Mouse (Mus musculus) urinary bladder, postnatal 36 days (tissue): ENCODE measurements around the gene Macrod1.
A peak's percentile ranks its signal among the peaks of the same experiment; 100 is the strongest.

Source experiments
- DNase-seq, 2 experiments: peaks; one replicate each; pipeline ENCODE4 v3.0.0; 2022; ENCODE audit warnings: low spot score in 2 of 2, mixed read lengths in 1 of 2

Macrod1 gene

DNA sequence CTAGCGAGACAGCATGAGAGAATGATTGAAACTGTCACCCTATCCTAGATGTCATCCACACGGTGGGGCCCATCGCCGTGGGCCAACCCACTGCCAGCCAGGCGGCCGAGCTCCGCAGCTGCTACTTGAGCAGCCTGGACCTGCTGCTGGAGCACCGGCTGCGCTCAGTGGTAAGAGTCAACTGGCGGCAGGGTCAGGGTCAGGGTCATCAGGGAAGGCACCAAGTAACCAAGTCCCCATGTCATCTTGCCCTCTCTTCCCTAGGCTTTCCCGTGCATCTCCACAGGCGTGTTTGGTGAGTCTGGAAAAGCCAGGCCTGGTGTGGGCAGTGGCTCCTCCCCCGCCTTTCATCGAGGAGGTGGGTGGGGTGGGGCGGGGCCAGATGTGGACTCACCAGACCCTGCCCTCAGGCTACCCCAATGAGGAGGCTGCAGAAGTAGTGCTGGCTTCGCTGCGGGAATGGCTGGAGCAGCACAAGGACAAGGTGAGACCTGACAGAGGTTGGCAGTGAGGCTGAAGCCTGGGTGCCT, 140.2 kb downstream of the Macrod1 start:
- DNase-seq, result no peak

DNA sequence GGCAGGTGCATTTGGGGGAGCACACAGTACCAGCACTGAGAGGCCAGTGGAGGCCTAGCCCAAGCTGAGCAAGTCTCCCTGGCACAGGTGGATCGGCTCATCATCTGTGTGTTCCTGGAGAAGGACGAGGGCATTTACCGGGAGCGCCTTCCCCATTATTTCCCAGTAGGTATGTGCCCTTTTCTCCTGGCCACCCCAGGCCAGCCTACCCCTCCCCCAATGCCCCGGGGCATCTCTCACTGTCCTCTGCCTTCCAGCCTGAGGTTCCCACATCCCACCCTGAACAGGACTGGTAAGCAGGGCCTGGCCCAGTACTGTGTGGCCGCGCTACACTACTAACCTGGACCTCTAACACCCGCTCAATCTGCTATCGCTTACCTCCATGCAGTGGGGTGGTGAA, 140.8 kb downstream of the Macrod1 start:
- DNase-seq, result no peak

DNA sequence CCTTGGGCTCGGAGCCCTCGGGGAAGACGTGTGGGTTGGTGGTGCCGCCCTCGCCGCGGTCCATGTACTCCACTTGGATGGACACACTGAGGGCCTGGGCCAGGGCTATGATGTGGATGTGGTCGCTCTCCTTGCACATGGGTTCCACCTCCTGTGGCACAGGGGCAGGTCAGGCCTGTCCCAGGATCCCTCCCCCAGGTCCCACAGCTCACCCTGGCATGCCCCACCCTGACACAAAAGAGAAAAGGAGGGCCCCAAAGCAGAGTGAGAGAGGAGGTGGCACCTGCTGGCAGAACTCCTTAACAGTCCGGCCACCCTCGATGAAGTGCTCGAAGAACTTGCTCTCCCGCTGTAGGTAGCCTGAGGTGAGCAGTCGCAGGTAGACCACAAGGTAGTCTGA, 142.5 kb downstream of the Macrod1 start:
- DNase-seq, result no peak

- no peak for DNase-seq
Observed at GRCm38 (mm10) chr19:7200427-7200826, 143.8 kb downstream of the Macrod1 start.

GRCm38 (mm10) chr19:7204898-7205297, 148.3 kb downstream of the Macrod1 start:
- DNase-seq, result no peak

- DNase-seq, result no peak
Observed at GRCm38 (mm10) chr19:7205326-7205725, 148.7 kb downstream of the Macrod1 start.

GRCm38 (mm10) chr19:7205753-7206736, 149.4 kb downstream of the Macrod1 start, which contains the start of gene Otub1:
TSS of gene Otub1 (minus strand) at chr19:7206316.
- DNase-seq, result peak; percentile 89 to 94

GRCm38 (mm10) chr19:7209907-7210646, 153.5 kb downstream of the Macrod1 start:
- DNase-seq, result no peak

GRCm38 (mm10) chr19:7212216-7212615, 155.6 kb downstream of the Macrod1 start:
- DNase-seq, result no peak

GRCm38 (mm10) chr19:7213010-7213409, 156.4 kb downstream of the Macrod1 start:
- no peak for DNase-seq

DNA sequence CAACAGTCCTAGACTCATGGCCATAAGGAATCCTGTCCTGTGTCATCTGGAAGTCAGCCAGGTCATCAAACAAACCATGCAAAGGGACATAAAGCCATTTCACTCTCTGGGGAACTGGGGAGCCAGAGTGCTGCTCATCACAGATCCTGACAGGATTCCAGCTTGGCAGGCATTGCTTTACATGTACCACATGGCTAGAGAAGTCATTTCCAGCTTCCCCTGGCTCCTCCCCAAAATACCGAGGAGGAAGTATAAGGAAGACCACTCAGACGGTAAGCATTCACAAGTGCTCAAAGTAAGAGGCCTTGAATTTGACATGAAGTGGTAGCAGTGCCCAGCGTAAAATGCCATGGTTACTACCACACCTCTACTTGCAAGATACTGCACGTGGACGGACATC, 157.9 kb downstream of the Macrod1 start:
- no peak for DNase-seq

GRCm38 (mm10) chr19:7217162-7217925, 160.7 kb downstream of the Macrod1 start, which contains the start of gene Cox8a:
TSS of gene Cox8a (minus strand) at chr19:7217616.
- peak; percentile 90 to 97 for DNase-seq

- DNase-seq, result no peak
Observed at GRCm38 (mm10) chr19:7217926-7218267, 161.3 kb downstream of the Macrod1 start.

GRCm38 (mm10) chr19:7218753-7219152, 162.1 kb downstream of the Macrod1 start:
- no peak for DNase-seq

DNA sequence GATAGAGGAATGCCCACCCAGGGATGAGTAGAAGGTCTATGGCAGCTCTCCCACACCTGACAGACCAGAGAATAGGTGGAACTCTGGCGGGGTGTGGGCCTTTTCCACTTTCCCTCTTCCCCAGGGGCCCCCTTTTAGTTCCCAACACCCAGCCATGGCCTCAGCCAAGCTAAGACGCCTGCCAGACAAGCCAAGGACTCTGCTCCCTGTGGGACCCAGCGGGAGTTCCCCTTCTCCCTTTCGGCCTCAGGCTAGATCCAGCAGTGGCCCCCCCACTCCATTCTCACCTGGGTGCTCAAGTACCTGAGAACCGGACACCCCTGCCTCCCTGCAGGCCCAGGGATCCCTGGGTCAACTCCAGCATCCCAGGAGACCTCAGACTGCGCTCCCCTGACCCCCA, 165.6 kb downstream of the Macrod1 start:
- no peak for DNase-seq

GRCm38 (mm10) chr19:7223488-7223887, 166.9 kb downstream of the Macrod1 start:
- no peak for DNase-seq

DNA sequence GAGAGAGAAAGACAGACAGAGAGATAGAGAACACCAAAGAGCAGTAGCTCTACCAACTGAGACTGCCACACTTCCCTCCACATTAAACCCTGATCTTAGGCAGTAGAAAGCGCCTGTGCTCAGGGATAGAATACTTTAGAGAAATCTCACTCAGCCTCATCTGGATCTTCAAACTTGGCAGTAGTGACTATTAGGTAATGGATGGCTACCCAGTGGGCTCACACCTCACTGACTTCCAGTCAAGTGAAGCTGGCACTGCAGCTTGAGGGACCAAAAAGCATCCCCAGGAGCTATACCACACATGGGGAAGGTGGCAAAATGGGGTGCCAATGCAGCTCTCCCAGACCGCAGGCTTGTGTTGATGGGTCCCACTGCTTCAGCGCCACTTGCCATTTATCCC, 167.6 kb downstream of the Macrod1 start:
- DNase-seq, result no peak

DNA sequence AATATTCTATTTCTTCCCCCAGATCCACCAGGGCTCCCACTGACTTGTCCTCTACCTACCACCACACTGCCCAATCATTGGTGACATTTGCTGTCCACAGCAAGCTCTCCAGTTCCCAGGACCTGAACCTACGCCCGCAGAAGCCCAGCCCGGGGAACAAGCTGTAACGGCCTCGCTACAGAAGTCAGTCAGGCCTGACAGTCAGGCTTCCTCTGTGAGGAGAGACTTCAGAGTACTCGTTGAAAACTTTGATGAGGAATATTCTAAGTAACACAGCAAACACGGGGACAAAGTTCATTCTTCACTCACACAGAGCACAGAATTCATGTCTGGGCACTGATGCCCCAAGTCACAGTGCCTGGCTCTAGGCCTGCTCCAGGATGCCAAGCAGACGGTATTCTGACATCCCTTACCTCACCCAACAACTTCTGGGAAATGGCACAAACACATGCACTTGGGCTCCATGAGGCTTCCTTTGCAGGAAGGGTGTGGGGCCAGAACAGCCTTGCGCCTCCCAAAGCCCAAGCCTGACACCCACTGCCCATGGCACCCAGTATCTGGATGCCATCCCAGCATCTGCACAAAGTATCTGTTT, 168.6 kb downstream of the Macrod1 start:
- no peak for DNase-seq

DNA sequence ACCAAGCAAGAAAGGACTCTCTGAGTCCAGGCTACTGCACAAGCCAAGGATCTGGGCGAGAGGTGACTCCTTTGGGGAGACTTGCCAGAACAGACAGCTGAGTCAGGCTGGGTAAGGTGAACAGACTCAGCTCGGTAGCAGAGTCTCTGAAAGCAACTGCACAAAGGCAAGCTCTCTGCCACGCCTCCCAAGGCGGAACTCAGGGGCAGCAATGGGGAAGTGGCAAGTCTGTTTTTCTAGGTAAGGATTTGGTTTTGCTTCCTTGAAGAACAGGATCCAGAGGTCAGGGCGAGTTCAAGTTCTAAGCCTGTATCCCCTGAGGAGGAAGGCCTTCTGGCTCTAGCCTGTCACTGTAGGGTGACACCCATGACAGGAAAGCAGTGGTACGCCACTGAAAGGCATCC, 169.9 kb downstream of the Macrod1 start:
- peak in 1 of 2 experiments; percentile 54 for DNase-seq

- DNase-seq, result peak; percentile 69 to 82
Observed at GRCm38 (mm10) chr19:7234537-7235221, 178.1 kb downstream of the Macrod1 start.

DNA sequence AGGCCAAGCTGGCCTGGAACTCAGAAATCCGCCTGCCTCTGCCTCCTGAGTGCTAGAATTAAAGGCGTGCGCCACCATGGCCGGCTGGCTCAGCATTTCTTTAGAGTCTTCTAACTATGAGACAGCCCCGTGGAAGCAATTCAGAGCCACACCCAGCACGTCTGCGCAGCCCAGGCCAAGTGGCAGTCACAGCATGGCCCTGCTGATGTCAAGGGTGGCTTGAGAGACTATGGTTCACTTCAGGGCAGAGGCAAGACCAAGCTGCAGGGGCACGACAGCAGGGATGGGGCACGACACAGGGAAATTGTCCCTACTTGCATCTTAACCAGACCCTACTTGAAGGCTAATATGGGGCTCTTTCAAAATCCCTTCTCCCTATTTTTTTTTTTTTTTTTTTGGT, 178.9 kb downstream of the Macrod1 start:
- no peak for DNase-seq
